Mouse (Mus musculus): ENCODE data around the gene Eef1akmt1.

- TF ChIP-seq CTCF (conservative IDR thresholded peaks at IDR 0.05; ENCODE audit: low read length) (no peak), NANOG (IDR thresholded peaks at IDR 0.05; ENCODE audit: borderline replicate concordance, low read length) (no peak), POU5F1 (IDR thresholded peaks at IDR 0.05; ENCODE audit: borderline replicate concordance, low read length) (no peak)
Observed at GRCm38 (mm10) chr14:57515156-57515762, 56.2 kb downstream of the Eef1akmt1 start.

All from E14TG2a.4 (cell line).